Mouse (Mus musculus) effector memory CD4-positive, alpha-beta T cell, adult 7 months (primary cell): Measurements from ENCODE around the gene 1700001P01Rik. TPM values are rescaled to one million over a fixed set of nuclear protein-coding genes. Genes with fewer than 3 reads are reported as not detected.

Source experiments
- polyA plus RNA-seq: library from polyadenylated mRNA; unstranded; fragments of 100-300 nt; shearing (Covaris generic); gene quantifications from one replicate; pipeline ENCODE4 v1.2.1, GENCODE M21; 2017

1700001P01Rik gene
- polyA plus RNA-seq: not detected

DNA sequence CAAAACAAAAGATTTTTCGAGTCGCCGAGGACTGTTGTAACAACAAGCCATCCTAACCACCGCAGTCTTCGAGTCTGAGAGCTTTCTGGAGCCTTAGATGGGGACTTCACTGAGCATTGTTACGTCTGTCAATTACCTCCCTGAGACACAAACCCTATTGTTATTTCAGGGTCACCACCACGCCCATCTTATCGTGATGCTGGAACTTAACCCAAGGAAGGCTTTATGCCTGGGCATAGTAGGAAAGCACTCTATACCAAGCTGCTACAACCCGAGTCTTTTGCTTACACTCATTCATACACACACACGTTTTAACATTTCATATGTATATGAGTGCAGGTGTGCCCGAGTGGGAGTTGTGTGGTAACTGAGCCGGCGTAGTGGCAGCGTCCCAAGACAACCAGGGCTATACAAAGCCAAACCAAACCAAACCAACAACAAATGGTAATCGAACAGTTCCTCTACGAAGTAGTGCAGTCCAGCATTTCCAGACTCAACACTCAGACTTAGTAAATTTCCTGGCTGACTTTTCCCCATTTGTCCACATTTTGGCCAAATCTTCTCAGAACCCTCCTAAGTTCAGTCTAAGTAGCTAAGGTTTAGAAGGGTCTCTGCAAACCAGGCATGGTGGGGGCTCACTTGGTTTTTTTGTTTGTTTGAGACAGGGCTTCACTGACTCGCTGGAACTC, at the start of gene 1700001P01Rik:
Gene 1700001P01Rik, minus strand, starts transcription at position 111 of the 689 bp plus-strand sequence.

DNA sequence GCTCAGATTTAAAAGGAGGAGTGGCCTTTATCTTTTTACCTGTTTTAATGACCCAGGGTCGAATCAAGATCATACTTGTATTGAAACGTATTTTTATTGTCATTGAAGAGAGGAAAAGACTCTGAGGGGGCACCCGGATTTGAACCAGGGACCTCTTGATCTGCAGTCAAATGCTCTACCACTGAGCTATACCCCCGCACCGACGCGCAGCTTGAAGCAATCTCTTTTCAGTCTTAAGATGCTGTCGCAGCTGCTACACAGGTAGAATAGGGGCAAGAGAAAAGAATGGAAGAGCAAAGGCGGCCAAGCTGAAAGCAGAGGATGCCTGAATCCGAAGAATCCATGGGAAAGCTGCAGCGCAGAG, 23.0 kb upstream of the 1700001P01Rik start, which contains the start of gene Lasp1:
Gene Lasp1, plus strand, starts transcription at position 219 of the 364 bp plus-strand sequence.

DNA sequence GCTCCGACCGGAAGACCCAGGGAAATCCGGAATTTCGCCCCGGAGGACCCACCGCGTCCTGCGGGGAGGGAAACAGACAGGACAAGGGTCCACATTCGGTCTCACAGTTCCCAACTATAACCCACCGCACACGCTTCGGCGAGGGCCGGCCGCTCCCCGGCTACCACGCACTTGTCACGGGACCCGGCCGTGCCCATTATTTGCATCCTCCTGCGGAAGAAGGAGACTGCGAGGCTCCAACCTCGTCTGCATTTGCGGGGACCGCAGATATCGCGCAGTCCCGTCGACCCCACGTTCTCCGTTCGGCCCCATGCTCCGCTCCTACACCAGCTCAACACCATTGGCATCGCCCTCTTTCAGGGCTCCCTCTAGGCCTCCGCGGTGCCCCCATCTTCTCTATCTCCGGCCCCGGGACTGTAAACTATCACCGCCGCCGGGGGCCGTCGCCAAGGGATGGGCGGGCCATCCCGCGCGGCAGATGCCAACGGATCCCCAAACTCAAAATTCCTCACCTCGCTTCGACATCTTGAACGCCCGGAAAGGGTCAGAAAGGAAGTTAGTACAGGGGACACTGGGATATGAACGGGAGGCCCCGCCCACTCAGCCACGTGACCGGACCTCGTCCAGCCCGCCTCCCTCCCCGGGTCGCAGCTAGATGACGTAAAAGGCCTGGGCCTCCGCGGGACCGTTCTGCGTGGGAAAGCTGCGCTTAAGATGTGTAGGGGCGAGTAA, 6.3 kb upstream of the 1700001P01Rik start, which contains the start of gene Rpl23:
Gene Rpl23, minus strand, starts transcription at position 606 of the 732 bp plus-strand sequence.

DNA sequence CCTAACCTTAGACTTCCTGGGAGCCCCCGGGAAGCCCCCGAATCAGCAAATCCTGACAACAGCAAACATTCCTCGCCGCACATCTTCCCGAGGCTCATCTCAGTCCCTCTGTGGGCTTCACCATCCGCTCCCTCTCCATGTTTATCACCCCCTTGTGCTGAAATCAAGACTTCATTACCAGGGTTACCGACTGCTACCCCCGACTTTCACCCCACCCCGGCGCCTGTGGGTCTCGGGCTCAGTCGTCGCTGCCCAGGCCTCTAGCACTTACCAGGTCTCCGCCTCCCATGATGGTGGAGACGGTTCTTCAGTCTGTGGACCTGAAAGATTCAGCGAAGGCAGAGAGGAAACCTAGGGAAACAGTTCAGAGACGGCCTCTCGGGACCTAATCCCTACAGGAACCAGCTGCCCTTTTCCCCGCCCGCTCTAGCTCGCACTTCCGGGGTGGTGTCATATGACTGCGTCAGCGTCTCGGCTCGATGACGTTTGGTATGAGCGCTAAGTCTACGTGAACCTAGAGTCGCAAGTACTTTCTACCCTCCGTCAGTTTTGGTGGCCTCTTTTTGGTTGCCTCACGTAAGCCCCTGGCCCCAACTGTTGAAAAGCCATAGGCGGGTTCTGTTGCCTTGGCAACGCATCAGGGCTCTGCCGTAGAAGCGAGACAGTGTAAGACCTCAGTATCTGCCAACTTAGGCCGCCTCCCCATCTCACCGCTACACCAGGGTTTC, 9.4 kb downstream of the 1700001P01Rik start, which contains the start of gene Cwc25:
Gene Cwc25, minus strand, starts transcription at position 403 of the 728 bp plus-strand sequence.

DNA sequence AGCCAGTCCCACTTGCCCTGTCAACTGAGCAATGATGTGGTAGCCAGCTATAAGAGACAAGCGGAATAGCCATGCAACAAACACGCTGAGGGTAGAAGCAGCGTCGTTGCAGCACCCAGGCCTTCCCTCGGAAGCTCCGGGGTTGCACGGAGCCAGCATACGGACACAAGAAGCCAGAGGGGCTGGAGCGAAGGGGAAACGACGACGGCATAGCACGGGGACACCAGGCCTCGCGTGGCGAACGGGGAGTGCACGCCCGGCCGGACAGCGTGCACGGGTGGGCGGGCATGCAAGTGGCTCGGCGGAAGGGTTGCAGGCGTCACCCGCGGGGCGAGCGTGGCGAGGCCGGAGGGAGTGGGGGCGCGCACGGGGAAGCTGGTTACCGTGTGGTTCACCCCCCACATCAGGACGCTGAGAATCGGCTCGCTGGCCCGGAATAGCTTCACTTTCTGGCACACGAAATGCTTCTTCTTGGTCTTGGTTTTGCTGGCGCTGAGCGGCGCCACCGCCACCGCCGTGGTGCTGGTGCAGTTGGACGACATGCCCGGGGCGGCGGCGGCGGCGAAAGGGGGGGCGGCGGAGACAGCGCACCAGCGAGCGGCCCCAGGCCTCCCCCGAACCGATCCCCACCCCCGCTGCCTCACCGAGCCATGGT, 31.5 kb downstream of the 1700001P01Rik start, which contains the start of gene Pip4k2b:
Gene Pip4k2b, minus strand, starts transcription at position 642 of the 655 bp plus-strand sequence.

Other genes with a start within 250 kb of the 1700001P01Rik start
- not detected for gene Srcin1, start 199.7 kb downstream of the 1700001P01Rik start, polyA plus RNA-seq
- 17.6 TPM for gene Epop, start 146.2 kb downstream of the 1700001P01Rik start, polyA plus RNA-seq
- 4.9 TPM for gene Mllt6, start 112.5 kb downstream of the 1700001P01Rik start, polyA plus RNA-seq
- gene Cisd3, start 90.1 kb downstream of the 1700001P01Rik start, polyA plus RNA-seq: 53.1 TPM
- gene Pcgf2, start 75.4 kb downstream of the 1700001P01Rik start, polyA plus RNA-seq: 3.0 TPM
- 303 TPM for gene Psmb3, start 72.5 kb downstream of the 1700001P01Rik start, polyA plus RNA-seq
- 1.9 TPM for gene Pip4k2b, start 31.2 kb downstream of the 1700001P01Rik start, polyA plus RNA-seq
- 66.2 TPM for gene Cwc25, start 9.4 kb downstream of the 1700001P01Rik start, polyA plus RNA-seq
- gene Rpl23, start 6.5 kb upstream of the 1700001P01Rik start, polyA plus RNA-seq: 463 TPM
- 124 TPM for gene Lasp1, start 23.1 kb upstream of the 1700001P01Rik start, polyA plus RNA-seq
- gene B230217C12Rik, start 64.9 kb upstream of the 1700001P01Rik start, polyA plus RNA-seq: 1.3 TPM
- 0.59 TPM for gene Fbxo47, start 108.2 kb upstream of the 1700001P01Rik start, polyA plus RNA-seq
- gene Plxdc1, start 210.5 kb upstream of the 1700001P01Rik start, polyA plus RNA-seq: 2.2 TPM
- gene Arl5c, start 220.3 kb upstream of the 1700001P01Rik start, polyA plus RNA-seq: 116 TPM
- gene Cacnb1, start 247.1 kb upstream of the 1700001P01Rik start, polyA plus RNA-seq: 14.7 TPM